Mouse (Mus musculus) midbrain, embryonic 15.5 days (tissue): ENCODE data around the gene Gm4846. TPM values are rescaled to one million over a fixed set of nuclear protein-coding genes. Genes with fewer than 3 reads are reported as not detected.
"Not testable (repeated sequence)": the region's sequence is repeated elsewhere in the genome, so short reads cannot be mapped to it uniquely, and the experiment has no call there.

Experiments used
- ATAC-seq: fragments of 200-750 bp; cut with Nextera tagmentation; replicated peaks from 2 replicates; pipeline ENCODE4 v1.8.0; 2017; ENCODE audit warnings: moderate TSS enrichment
- H3K27ac ChIP-seq: fragments of 300-500 bp; sonication (generic); 2 replicates; pipeline ENCODE4 v1.5.1; 2015; ENCODE audit warnings: mild to moderate bottlenecking, inconsistent platforms
- H3K27me3 ChIP-seq: fragments of 300-500 bp; sonication (generic); replicated peaks from 2 replicates; pipeline ENCODE4 v1.6.1; 2015; ENCODE audit warnings: inconsistent platforms
- H3K36me3 ChIP-seq: fragments of 300-500 bp; sonication (generic); replicated peaks from 2 replicates; pipeline ENCODE4 v1.6.1; 2015; ENCODE audit warnings: inconsistent platforms
- H3K4me1 ChIP-seq: fragments of 300-500 bp; sonication (generic); 2 replicates; pipeline ENCODE4 v1.6.1; 2015; ENCODE audit warnings: inconsistent platforms
- H3K4me2 ChIP-seq: fragments of 300-500 bp; sonication (generic); 2 replicates; pipeline ENCODE4 v1.6.1; 2015; ENCODE audit warnings: inconsistent platforms, mild to moderate bottlenecking, moderate library complexity
- H3K4me3 ChIP-seq: fragments of 300-500 bp; sonication (generic); 2 replicates; pipeline ENCODE4 v1.5.1; 2015; ENCODE audit warnings: mild to moderate bottlenecking, inconsistent platforms
- H3K9ac ChIP-seq: fragments of 300-500 bp; sonication (generic); 2 replicates; pipeline ENCODE4 v1.6.1; 2015; ENCODE audit warnings: mild to moderate bottlenecking, inconsistent platforms
- H3K9me3 ChIP-seq: fragments of 300-500 bp; sonication (generic); 2 replicates; pipeline ENCODE4 v1.6.1; 2016; ENCODE audit warnings: inconsistent platforms
- WGBS: fragments of 180-500 bp; shearing (Covaris S2); methylation state at CpG from one replicate; pipeline ENCODE4 v1.1.7; 2015; ENCODE audit warnings: mixed read lengths; 5-methylcytosine and 5-hydroxymethylcytosine counted together
- polyA plus RNA-seq: library from polyadenylated mRNA; unstranded; fragments of >200 nt; fragmentation: Nextera tagmentation; extraction: Ambion mirVana; gene quantifications from 2 replicates; pipeline ENCODE4 v1.2.1, GENCODE M21; 2015

Gm4846 gene
- polyA plus RNA-seq = not detected in 2 replicates

GRCm38 (mm10) chr1:166497488-166497887 is at the start of gene Gm4846:
TSS of gene Gm4846 (minus strand) at chr1:166497588.
- H3K36me3 ChIP-seq, H3K4me2 ChIP-seq, ATAC-seq, H3K27me3 ChIP-seq, H3K9me3 ChIP-seq, H3K9ac ChIP-seq, H3K4me1 ChIP-seq, H3K27ac ChIP-seq, H3K4me3 ChIP-seq: not testable (repeated sequence)
- 50% methylated on average over 1 of the region's 1 CpGs for WGBS

GRCm38 (mm10) chr1:166531521-166531920 is 34.1 kb upstream of the Gm4846 start:
- not testable (repeated sequence) for H3K4me2 ChIP-seq, ATAC-seq, H3K27me3 ChIP-seq, H3K9ac ChIP-seq, H3K4me1 ChIP-seq, H3K27ac ChIP-seq, H3K9me3 ChIP-seq, H3K36me3 ChIP-seq, H3K4me3 ChIP-seq
- 93% methylated on average over 2 of the region's 2 CpGs for WGBS

- H3K4me3 ChIP-seq, H3K27me3 ChIP-seq, H3K4me2 ChIP-seq, H3K36me3 ChIP-seq, H3K4me1 ChIP-seq, ATAC-seq, H3K9ac ChIP-seq, H3K9me3 ChIP-seq, H3K27ac ChIP-seq: not testable (repeated sequence)
- 86% methylated on average over 2 of the region's 2 CpGs for WGBS
Observed at GRCm38 (mm10) chr1:166524709-166525108, 27.3 kb upstream of the Gm4846 start.

GRCm38 (mm10) chr1:166519626-166520025 is 22.2 kb upstream of the Gm4846 start:
- WGBS = 96% methylated on average over 6 of the region's 6 CpGs
- H3K4me1 ChIP-seq, ATAC-seq, H3K4me2 ChIP-seq, H3K27me3 ChIP-seq, H3K9ac ChIP-seq, H3K9me3 ChIP-seq, H3K27ac ChIP-seq, H3K4me3 ChIP-seq, H3K36me3 ChIP-seq: not testable (repeated sequence)

GRCm38 (mm10) chr1:166516556-166516955 is 19.2 kb upstream of the Gm4846 start:
- no peak overlapping the region for H3K27ac ChIP-seq

GRCm38 (mm10) chr1:166504206-166504605 is 6.8 kb upstream of the Gm4846 start:
- not testable (repeated sequence) for H3K9ac ChIP-seq, H3K9me3 ChIP-seq, H3K4me1 ChIP-seq, H3K36me3 ChIP-seq, H3K4me3 ChIP-seq, H3K27ac ChIP-seq, H3K4me2 ChIP-seq, H3K27me3 ChIP-seq, ATAC-seq
- WGBS = 89% methylated on average over 2 of the region's 2 CpGs

More at GRCm38 (mm10) chr1:166516556-166516955, 19.2 kb upstream of the Gm4846 start:
- no peak overlapping the region for H3K9ac ChIP-seq
- H3K27me3 ChIP-seq = no peaks in the 10 kb centered on the region
- 94% methylated on average over 1 of the region's 1 CpGs for WGBS
- no peak overlapping the region for H3K4me2 ChIP-seq
- no peak for ATAC-seq
- no peak overlapping the region for H3K4me3 ChIP-seq
- no peaks in the 10 kb centered on the region for H3K4me1 ChIP-seq
- no peaks in the 10 kb centered on the region for H3K9me3 ChIP-seq
- H3K36me3 ChIP-seq = no peaks in the 10 kb centered on the region

- Histone ChIP-seq H3K27ac (no peak overlapping the region), H3K4me1 (no peaks in the 10 kb centered on the region), H3K27me3 (no peaks in the 10 kb centered on the region), H3K9me3 (no peaks in the 10 kb centered on the region), H3K4me3 (no peak overlapping the region), H3K4me2 (no peak overlapping the region), H3K36me3 (no peaks in the 10 kb centered on the region), H3K9ac (no peak overlapping the region)
- 92% methylated on average over 2 of the region's 2 CpGs for WGBS
- ATAC-seq = no peak
Observed at GRCm38 (mm10) chr1:166479503-166479902, 17.9 kb downstream of the Gm4846 start.

GRCm38 (mm10) chr1:166467172-166467571 is 30.2 kb downstream of the Gm4846 start:
- 97% methylated on average over 3 of the region's 3 CpGs for WGBS
- Histone ChIP-seq H3K4me2 (no peak overlapping the region), H3K9ac (no peak overlapping the region), H3K4me3 (no peak overlapping the region), H3K4me1 (no peaks in the 10 kb centered on the region), H3K36me3 (no peaks in the 10 kb centered on the region), H3K9me3 (no peaks in the 10 kb centered on the region), H3K27ac (no peak overlapping the region), H3K27me3 (no peaks in the 10 kb centered on the region)
- no peak for ATAC-seq

- H3K27me3 ChIP-seq = no peaks in the 10 kb centered on the region
- 92% methylated on average over 4 of the region's 4 CpGs for WGBS
- H3K27ac ChIP-seq = no peak overlapping the region
- ATAC-seq = no peak
- no peaks in the 10 kb centered on the region for H3K36me3 ChIP-seq
- H3K4me2 ChIP-seq = no peak overlapping the region
- no peaks in the 10 kb centered on the region for H3K4me1 ChIP-seq
- H3K4me3 ChIP-seq = no peak overlapping the region
- H3K9me3 ChIP-seq = no peaks in the 10 kb centered on the region
- H3K9ac ChIP-seq = no peak overlapping the region
Observed at GRCm38 (mm10) chr1:166462544-166462943, 34.8 kb downstream of the Gm4846 start.

GRCm38 (mm10) chr1:166441992-166442391 is 55.4 kb downstream of the Gm4846 start:
- Histone ChIP-seq H3K9me3 (no peaks in the 10 kb centered on the region), H3K36me3 (no peaks in the 10 kb centered on the region), H3K4me3 (no peak overlapping the region), H3K27me3 (no peaks in the 10 kb centered on the region), H3K9ac (no peak overlapping the region), H3K27ac (no peak overlapping the region), H3K4me2 (no peak overlapping the region), H3K4me1 (no peaks in the 10 kb centered on the region)
- ATAC-seq = no peak
- 91% methylated on average over 3 of the region's 3 CpGs for WGBS

- H3K9ac ChIP-seq = no peak overlapping the region
- H3K36me3 ChIP-seq = no peaks in the 10 kb centered on the region
- ATAC-seq = no peak
- H3K4me3 ChIP-seq = no peak overlapping the region
- 66% methylated on average over 6 of the region's 6 CpGs for WGBS
- H3K27me3 ChIP-seq = no peaks in the 10 kb centered on the region
- no peak overlapping the region for H3K27ac ChIP-seq
- H3K9me3 ChIP-seq = no peaks in the 10 kb centered on the region
- no peak overlapping the region for H3K4me2 ChIP-seq
- no peaks in the 10 kb centered on the region for H3K4me1 ChIP-seq
Observed at GRCm38 (mm10) chr1:166439426-166439825, 58.0 kb downstream of the Gm4846 start.
